Mouse (Mus musculus) lung, postnatal 0 days (tissue): Measurements from ENCODE around the gene Slc26a11.

Experiments
- CTCF ChIP-seq: IDR thresholded peaks from 2 replicates; pipeline ENCODE4 v1.5.1; 2016; ENCODE audit warnings: antibody characterized with exemption, mild to moderate bottlenecking
- EP300 ChIP-seq: IDR thresholded peaks from 2 replicates; pipeline ENCODE4 v1.6.1; 2016; ENCODE audit warnings: antibody characterized with exemption, mild to moderate bottlenecking, control low read depth

GRCm38 (mm10) chr11:119339179-119339578 is 16.2 kb upstream of the Slc26a11 start:
- TF ChIP-seq CTCF (no peak), EP300 (no peak)
